Mouse (Mus musculus) liver, embryonic 14.5 days (tissue): ENCODE measurements around the gene St6galnac5. TPM values are rescaled to one million over a fixed set of nuclear protein-coding genes. Genes with fewer than 3 reads are reported as not detected.

Experiments used
- ATAC-seq: fragments of 200-750 bp; cut with Nextera tagmentation; 2 replicates; pipeline ENCODE4 v1.8.0; 2017; ENCODE audit warnings: moderate number of reproducible peaks, mild to moderate bottlenecking, moderate library complexity; ENCODE audit not compliant: insufficient read depth
- DNase-seq, 3 experiments: peaks; one replicate each; pipeline ENCODE4 v3.0.0-alpha.2; 2012 to 2013; ENCODE audit warnings: low read depth in 3 of 3, low spot score in 3 of 3
- H3K27ac ChIP-seq: fragments of 300-500 bp; sonication (generic); 2 replicates; pipeline ENCODE4 v1.5.1; 2014; ENCODE audit warnings: moderate library complexity, mild to moderate bottlenecking, control low read depth, inconsistent platforms
- H3K27me3 ChIP-seq: fragments of 300-500 bp; sonication (generic); 2 replicates; pipeline ENCODE4 v1.6.1; 2014; ENCODE audit warnings: mild to moderate bottlenecking, low read length, moderate library complexity; ENCODE audit not compliant: control insufficient read depth, insufficient read depth
- H3K36me3 ChIP-seq: fragments of 300-500 bp; sonication (generic); replicated peaks from 2 replicates; pipeline ENCODE4 v1.6.1; 2014; ENCODE audit warnings: low read depth; ENCODE audit not compliant: control insufficient read depth, insufficient read depth
- H3K4me1 ChIP-seq, 2 experiments: fragments of 200-500 bp in 1 of 2; fragments of 300-500 bp in 1 of 2; sonication (generic) in 1 of 2; replicated peaks; 2 replicates each; pipeline ENCODE4 v1.6.1; 2012 to 2014; ENCODE audit warnings: antibody characterized with exemption in 1 of 2, inconsistent platforms in 1 of 2, low read length in 1 of 2; ENCODE audit not compliant: control insufficient read depth in 2 of 2, insufficient read depth in 2 of 2
- H3K4me2 ChIP-seq: fragments of 300-500 bp; sonication (generic); 2 replicates; pipeline ENCODE4 v1.6.1; 2014; ENCODE audit warnings: low read depth, mild to moderate bottlenecking, control low read depth, moderate library complexity
- H3K4me3 ChIP-seq, 2 experiments: fragments of 200-500 bp in 1 of 2; fragments of 300-500 bp in 1 of 2; sonication (generic) in 1 of 2; 2 replicates each; pipeline ENCODE4 v1.5.1; 2012 to 2014; ENCODE audit warnings: low read depth in 2 of 2, low read length in 2 of 2, mild to moderate bottlenecking in 2 of 2, control low read depth in 1 of 2, inconsistent platforms in 1 of 2, moderate library complexity in 1 of 2; ENCODE audit not compliant: insufficient read depth in 1 of 2
- H3K9ac ChIP-seq: fragments of 300-500 bp; sonication (generic); replicated peaks from 2 replicates; pipeline ENCODE4 v1.6.1; 2014; ENCODE audit warnings: mild to moderate bottlenecking, control low read depth, moderate library complexity
- H3K9me3 ChIP-seq: fragments of 300-500 bp; sonication (generic); 2 replicates; pipeline ENCODE4 v1.6.1; 2016; ENCODE audit warnings: low read length, mixed read lengths; ENCODE audit not compliant: control insufficient read depth
- CTCF ChIP-seq: IDR thresholded peaks from 2 replicates; pipeline ENCODE4 v1.5.1; 2016; ENCODE audit warnings: antibody characterized with exemption, low read depth, control low read depth
- EP300 ChIP-seq: IDR thresholded peaks from 2 replicates; pipeline ENCODE4 v1.6.1; 2016; ENCODE audit warnings: antibody characterized with exemption, low read depth
- WGBS: fragments of 180-500 bp; shearing (Covaris S2); extraction: QIAGEN DNeasy Blood & Tissue Kit; methylation state at CpG from one replicate; pipeline ENCODE4 v1.1.7; 2014; ENCODE audit not compliant: insufficient replicate concordance; 5-methylcytosine and 5-hydroxymethylcytosine counted together
- polyA plus RNA-seq, 2 experiments: library from polyadenylated mRNA; depleted of rRNA in 1 of 2; stranded (reverse) in 1 of 2; unstranded in 1 of 2; fragments of >200 nt; fragmentation: Nextera tagmentation in 1 of 2; extraction: Ambion mirVana in 1 of 2; gene quantifications; 2 replicates each; pipeline versions ENCODE4 v1.2.1 to v1.2.3; 2012 to 2014

Gene St6galnac5
- polyA plus RNA-seq, 2 experiments, result 0.01 TPM; not detected in 1

DNA sequence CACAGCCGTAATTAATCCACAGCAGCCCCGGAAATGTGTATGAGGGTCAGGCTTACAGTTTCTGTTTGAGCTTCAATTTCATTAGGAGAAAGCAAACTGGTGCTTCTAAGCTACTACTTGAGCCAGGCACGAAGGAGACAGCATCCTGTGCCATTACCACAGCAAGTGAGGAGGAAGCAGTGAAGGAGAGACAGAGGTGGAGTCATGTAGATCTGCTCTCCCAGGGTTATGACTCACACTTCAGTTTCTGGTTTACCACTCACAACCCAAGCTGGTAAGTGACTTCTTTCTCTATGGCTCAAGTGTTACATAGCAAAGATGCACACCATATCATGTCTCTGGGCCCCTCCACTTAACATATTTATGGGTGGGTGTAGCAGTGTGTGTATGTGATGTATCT lies 61.7 kb downstream of the St6galnac5 start:
- Histone ChIP-seq H3K4me2 (no peak overlapping the region), H3K27me3 (no peaks in the 10 kb centered on the region), H3K9ac (no peak overlapping the region), H3K27ac (no peak overlapping the region), H3K4me3 (no peak overlapping the region), H3K9me3 (no peaks in the 10 kb centered on the region), H3K4me1 (no peaks in the 10 kb centered on the region; a peak in 1 of 4 replicates), H3K36me3 (no peaks in the 10 kb centered on the region)
- no peak for TF ChIP-seq EP300
- TF ChIP-seq CTCF, result no peak
- ATAC-seq (no peak), DNase-seq (no peak)
- WGBS, result 40% methylated on average over 3 of the region's 3 CpGs

DNA sequence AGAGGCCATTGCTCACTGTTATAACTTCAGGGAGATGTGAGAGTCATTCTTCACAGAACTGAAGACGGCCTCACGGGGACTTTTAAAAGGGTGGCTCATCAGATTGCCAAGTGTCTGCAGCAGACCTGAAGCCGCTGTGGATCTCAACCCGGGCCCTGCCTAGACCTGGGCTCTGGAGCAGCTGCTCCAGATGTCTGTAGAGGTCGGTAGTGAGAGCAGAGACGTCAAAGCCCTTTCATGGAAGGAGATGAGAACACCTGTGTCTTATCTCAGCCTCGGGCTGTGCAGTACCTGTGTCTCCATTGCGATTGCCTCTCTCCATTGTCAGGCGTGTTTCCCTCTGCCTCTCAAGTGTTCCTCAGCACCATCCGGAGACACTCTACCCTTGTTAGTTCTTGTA lies 62.9 kb downstream of the St6galnac5 start:
- Histone ChIP-seq H3K27me3 (no peaks in the 10 kb centered on the region), H3K36me3 (no peaks in the 10 kb centered on the region), H3K9ac (no peak overlapping the region), H3K4me1 (no peaks in the 10 kb centered on the region), H3K9me3 (no peaks in the 10 kb centered on the region), H3K4me2 (no peak overlapping the region), H3K27ac (no peak overlapping the region), H3K4me3 (no peak overlapping the region)
- TF ChIP-seq CTCF, result no peak
- ATAC-seq (no peak), DNase-seq (no peak)
- WGBS, result 53% methylated on average over 10 of the region's 10 CpGs

DNA sequence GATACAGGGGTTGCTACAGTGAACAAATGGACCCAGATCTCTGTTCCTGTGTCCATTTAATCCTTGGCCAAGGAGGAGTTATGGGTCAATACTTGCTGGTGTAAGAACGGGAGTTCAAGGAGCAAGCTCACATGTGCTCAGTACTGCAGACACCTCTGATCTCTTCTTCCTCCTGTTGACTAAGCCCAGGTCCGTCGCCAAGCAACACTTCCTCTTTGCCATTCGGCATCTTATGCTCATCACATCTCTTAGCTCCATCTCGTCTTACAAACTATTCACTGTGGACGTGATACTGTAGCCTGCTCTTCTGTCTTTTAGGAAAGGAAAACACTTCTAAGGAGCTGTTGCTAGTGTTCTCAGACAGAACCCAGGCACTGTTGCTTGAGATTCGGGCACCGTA lies 64.5 kb downstream of the St6galnac5 start:
- no peaks in the 10 kb centered on the region for H3K9me3 ChIP-seq
- ATAC-seq (no peak), DNase-seq (no peak)
- H3K9ac ChIP-seq, result no peak overlapping the region
- no peaks in the 10 kb centered on the region for H3K36me3 ChIP-seq
- H3K4me3 ChIP-seq, result no peak overlapping the region
- TF ChIP-seq CTCF, result no peak
- no peak for TF ChIP-seq EP300
- WGBS, result 48% methylated on average over 8 of the region's 8 CpGs
- no peak overlapping the region for H3K4me2 ChIP-seq
- H3K4me1 ChIP-seq, result peaks cover 0 to 5% of the 10 kb centered on the region in 2 experiments; a peak in 2 of 4 replicates
- no peaks in the 10 kb centered on the region for H3K27me3 ChIP-seq
- no peak overlapping the region for H3K27ac ChIP-seq

- ATAC-seq (no peak), DNase-seq (no peak)
- H3K9me3 ChIP-seq, result no peaks in the 10 kb centered on the region
- 56% methylated on average over 6 of the region's 6 CpGs for WGBS
- no peak overlapping the region for H3K27ac ChIP-seq
- no peak for TF ChIP-seq CTCF
- no peak for TF ChIP-seq EP300
- H3K4me1 ChIP-seq, result peaks cover 0 to 11% of the 10 kb centered on the region in 2 experiments; a peak in 2 of 4 replicates
- H3K27me3 ChIP-seq, result no peaks in the 10 kb centered on the region
- no peak overlapping the region for H3K9ac ChIP-seq
- H3K4me2 ChIP-seq, result no peak overlapping the region
- no peaks in the 10 kb centered on the region for H3K36me3 ChIP-seq
- H3K4me3 ChIP-seq, result no peak overlapping the region
These were observed 67.7 kb downstream of the St6galnac5 start for GRCm38 (mm10) chr3:152914376-152914775.

DNA sequence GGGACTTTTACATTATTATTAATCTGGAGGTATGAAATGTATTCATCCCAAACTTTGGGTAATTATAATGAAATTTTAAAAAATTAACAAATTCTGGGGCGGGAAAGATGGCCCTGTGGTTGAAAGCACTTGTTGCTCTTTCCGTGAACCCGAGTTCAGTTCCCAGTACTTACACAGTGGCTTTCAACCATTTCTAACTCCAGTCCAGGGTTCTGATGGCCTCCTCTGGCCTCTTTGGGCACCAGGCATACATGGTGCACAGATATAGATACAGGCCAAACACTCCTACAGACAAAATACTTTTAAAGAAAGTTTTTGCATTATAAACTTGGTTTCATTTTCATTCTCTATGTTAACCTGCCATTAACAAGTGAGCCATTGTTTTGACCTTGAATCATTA lies 68.4 kb downstream of the St6galnac5 start:
- no peak for ATAC-seq
- TF ChIP-seq EP300, result no peak
- no peaks in the 10 kb centered on the region for H3K9me3 ChIP-seq
- DNase-seq, result no peak
- no peak overlapping the region for H3K9ac ChIP-seq
- H3K4me1 ChIP-seq, result peaks cover 0 to 11% of the 10 kb centered on the region in 2 experiments; a peak in 2 of 4 replicates
- H3K4me2 ChIP-seq, result no peak overlapping the region
- H3K36me3 ChIP-seq, result no peaks in the 10 kb centered on the region
- 80% methylated on average over 3 of the region's 3 CpGs for WGBS
- H3K4me3 ChIP-seq, result no peak overlapping the region
- H3K27me3 ChIP-seq, result no peaks in the 10 kb centered on the region
- no peak overlapping the region for H3K27ac ChIP-seq

- H3K4me2 ChIP-seq, result no peak overlapping the region
- H3K36me3 ChIP-seq, result no peaks in the 10 kb centered on the region
- peaks cover 0 to 11% of the 10 kb centered on the region in 2 experiments; a peak in 2 of 4 replicates for H3K4me1 ChIP-seq
- WGBS, result 63% methylated on average over 10 of the region's 10 CpGs
- TF ChIP-seq CTCF (no peak), EP300 (no peak)
- DNase-seq (no peak), ATAC-seq (no peak)
- no peaks in the 10 kb centered on the region for H3K27me3 ChIP-seq
- no peak overlapping the region for H3K9ac ChIP-seq
- H3K27ac ChIP-seq, result no peak overlapping the region
- H3K4me3 ChIP-seq, result no peak overlapping the region
- H3K9me3 ChIP-seq, result no peaks in the 10 kb centered on the region
These were observed 68.9 kb downstream of the St6galnac5 start for GRCm38 (mm10) chr3:152913150-152913549.
